Mouse (Mus musculus): ENCODE measurements at regions not wholly inside any gene's neighbourhood (a gene's known extent, or its start where the extent isn't known, plus 50 kb on each side); places are given as distances from the start of the nearest gene placed in this dataset.

DNA sequence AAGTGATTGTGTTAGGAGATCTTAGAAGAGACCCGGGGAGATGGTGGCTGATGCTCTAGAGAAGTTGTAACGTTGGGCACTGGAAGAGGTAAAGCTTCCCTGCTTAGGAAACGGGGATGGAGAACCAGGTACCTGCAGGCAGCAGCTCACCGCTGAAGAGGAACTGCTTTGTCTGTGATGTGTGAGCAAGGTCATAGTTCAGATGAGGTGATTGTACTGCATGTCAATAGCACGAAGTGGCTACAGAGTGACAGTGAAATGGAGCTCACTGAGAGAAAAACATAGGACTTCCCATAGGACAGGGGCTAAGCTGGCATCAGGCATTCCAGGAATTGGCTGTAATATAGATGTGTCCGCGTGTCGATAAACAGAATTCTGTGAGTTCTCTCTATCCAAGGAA is 205.1 kb upstream of the Tet2 start:
- TF ChIP-seq EP300 (IDR thresholded peaks at IDR 0.05) (no peak), CTCF (IDR thresholded peaks at IDR 0.05) (no peak)
